Mouse (Mus musculus): ENCODE data around the gene Jmjd1c.

The Jmjd1c gene

GRCm38 (mm10) chr10:67129531-67129930 is 33.6 kb downstream of the Jmjd1c start:
- DNase-seq (ENCODE audit: low spot score), result no peak

GRCm38 (mm10) chr10:67131709-67132108 is 35.8 kb downstream of the Jmjd1c start:
- DNase-seq (ENCODE audit: low spot score), result no peak

GRCm38 (mm10) chr10:67134322-67134721 is 38.4 kb downstream of the Jmjd1c start:
- DNase-seq (ENCODE audit: low spot score), result no peak

GRCm38 (mm10) chr10:67137437-67137836 is 41.5 kb downstream of the Jmjd1c start:
- no peak for DNase-seq (ENCODE audit: low spot score)

- DNase-seq (ENCODE audit: low spot score), result no peak
Measured at GRCm38 (mm10) chr10:67143661-67144060, 47.7 kb downstream of the Jmjd1c start.

GRCm38 (mm10) chr10:67144269-67144668 is 48.3 kb downstream of the Jmjd1c start:
- DNase-seq (ENCODE audit: low spot score), result no peak

GRCm38 (mm10) chr10:67145623-67146022 is 49.7 kb downstream of the Jmjd1c start:
- no peak for DNase-seq (ENCODE audit: low spot score)

GRCm38 (mm10) chr10:67151766-67152165 is 55.8 kb downstream of the Jmjd1c start:
- no peak for DNase-seq (ENCODE audit: low spot score)

GRCm38 (mm10) chr10:67154647-67155046 is 58.7 kb downstream of the Jmjd1c start:
- DNase-seq (ENCODE audit: low spot score), result no peak

GRCm38 (mm10) chr10:67174049-67174448 is 78.1 kb downstream of the Jmjd1c start:
- DNase-seq (ENCODE audit: low spot score), result no peak

- DNase-seq (ENCODE audit: low spot score), result no peak
Measured at GRCm38 (mm10) chr10:67176031-67176430, 80.1 kb downstream of the Jmjd1c start.

- no peak for DNase-seq (ENCODE audit: low spot score)
Measured at GRCm38 (mm10) chr10:67176932-67177331, 81.0 kb downstream of the Jmjd1c start.

GRCm38 (mm10) chr10:67177410-67177809 is 81.5 kb downstream of the Jmjd1c start:
- no peak for DNase-seq (ENCODE audit: low spot score)

GRCm38 (mm10) chr10:67180021-67180420 is 84.1 kb downstream of the Jmjd1c start:
- DNase-seq (ENCODE audit: low spot score), result no peak

- no peak for DNase-seq (ENCODE audit: low spot score)
Measured at GRCm38 (mm10) chr10:67180799-67181198, 84.9 kb downstream of the Jmjd1c start.

GRCm38 (mm10) chr10:67182651-67183050 is 86.7 kb downstream of the Jmjd1c start:
- no peak for DNase-seq (ENCODE audit: low spot score)

GRCm38 (mm10) chr10:67183086-67183485 is 87.2 kb downstream of the Jmjd1c start:
- DNase-seq (ENCODE audit: low spot score), result no peak

GRCm38 (mm10) chr10:67184441-67185070 is 88.6 kb downstream of the Jmjd1c start:
- no peak for DNase-seq (ENCODE audit: low spot score)

GRCm38 (mm10) chr10:67185491-67186081 is 89.7 kb downstream of the Jmjd1c start:
- DNase-seq (ENCODE audit: low spot score), result peak; percentile 56

GRCm38 (mm10) chr10:67186489-67186888 is 90.6 kb downstream of the Jmjd1c start:
- DNase-seq (ENCODE audit: low spot score), result no peak

- DNase-seq (ENCODE audit: low spot score), result no peak
Measured at GRCm38 (mm10) chr10:67187001-67187453, 91.1 kb downstream of the Jmjd1c start.

GRCm38 (mm10) chr10:67187952-67188351 is 92.0 kb downstream of the Jmjd1c start:
- no peak for DNase-seq (ENCODE audit: low spot score)

GRCm38 (mm10) chr10:67189057-67189456 is 93.1 kb downstream of the Jmjd1c start:
- no peak for DNase-seq (ENCODE audit: low spot score)

- no peak for DNase-seq (ENCODE audit: low spot score)
Measured at GRCm38 (mm10) chr10:67190261-67190660, 94.3 kb downstream of the Jmjd1c start.
